Mouse (Mus musculus): ENCODE measurements around the gene Plekhm1. TPM values are rescaled to one million over a fixed set of nuclear protein-coding genes. Genes with fewer than 3 reads are reported as not detected.

Gene Plekhm1
- total RNA-seq, 4 experiments from 2014 or later = 11.0 to 12.5 (median 11.6) TPM

Other genes starting within 250 kb of the Plekhm1 start
- gene Fmnl1, start 241.6 kb downstream of the Plekhm1 start, total RNA-seq (2022) = 10 to 100 TPM in 3 of 4 experiments, 1 to 10 TPM in 1; 9.3 to 20.1 (median 13.2) TPM
- gene 1700023F06Rik, start 204.1 kb downstream of the Plekhm1 start, total RNA-seq (2022) = not detected
- gene Spata32, start 194.3 kb downstream of the Plekhm1 start, total RNA-seq (2022) = not detected
- 1 to 10 TPM; 2.7 to 3.9 (median 3.6) TPM for gene Map3k14, start 145.2 kb downstream of the Plekhm1 start, total RNA-seq (2022)
- 10 to 100 TPM; 11.9 to 20.4 (median 13.3) TPM for gene Arhgap27, start 49.0 kb downstream of the Plekhm1 start, total RNA-seq (2022)
- gene Lrrc37a, start 91.9 kb upstream of the Plekhm1 start, total RNA-seq (2022) = not detected
- not detected for gene Gm884, start 208.5 kb upstream of the Plekhm1 start, total RNA-seq (2022)
- not detected for gene Lyzl6, start 226.2 kb upstream of the Plekhm1 start, total RNA-seq (2022)
- gene Rprml, start 236.9 kb upstream of the Plekhm1 start, total RNA-seq (2022) = not detected

All from heart, adult 8-10 months (tissue).